Mouse (Mus musculus) hindbrain, embryonic 13.5 days (tissue): Measurements from ENCODE around the gene AU021092. TPM values are rescaled to one million over a fixed set of nuclear protein-coding genes. Genes with fewer than 3 reads are reported as not detected.

Experiments used
- ATAC-seq: fragments of 200-750 bp; cut with Nextera tagmentation; 2 replicates; pipeline ENCODE4 v1.8.0; 2017; ENCODE audit warnings: moderate TSS enrichment; ENCODE audit not compliant: low FRiP score
- H3K27ac ChIP-seq: fragments of 300-500 bp; sonication (generic); 2 replicates; pipeline ENCODE4 v1.5.1; 2015; ENCODE audit warnings: inconsistent platforms, mild to moderate bottlenecking, moderate library complexity
- H3K27me3 ChIP-seq: fragments of 300-500 bp; sonication (generic); 2 replicates; pipeline ENCODE4 v1.6.1; 2015; ENCODE audit warnings: mild to moderate bottlenecking, inconsistent platforms
- H3K36me3 ChIP-seq: fragments of 300-500 bp; sonication (generic); 2 replicates; pipeline ENCODE4 v1.6.1; 2015; ENCODE audit warnings: mild to moderate bottlenecking, inconsistent platforms
- H3K4me1 ChIP-seq: fragments of 300-500 bp; sonication (generic); replicated peaks from 2 replicates; pipeline ENCODE4 v1.6.1; 2015; ENCODE audit warnings: inconsistent platforms
- H3K4me2 ChIP-seq: fragments of 300-500 bp; sonication (generic); 2 replicates; pipeline ENCODE4 v1.6.1; 2015; ENCODE audit warnings: inconsistent platforms, mild to moderate bottlenecking, moderate library complexity
- H3K4me3 ChIP-seq: fragments of 300-500 bp; sonication (generic); 2 replicates; pipeline ENCODE4 v1.5.1; 2015; ENCODE audit warnings: mild to moderate bottlenecking, inconsistent platforms
- H3K9ac ChIP-seq: fragments of 300-500 bp; sonication (generic); 2 replicates; pipeline ENCODE4 v1.6.1; 2015; ENCODE audit warnings: mild to moderate bottlenecking, inconsistent platforms
- H3K9me3 ChIP-seq: fragments of 300-500 bp; sonication (generic); 2 replicates; pipeline ENCODE4 v1.6.1; 2016; ENCODE audit warnings: inconsistent platforms
- WGBS: fragments of 180-500 bp; shearing (Covaris S2); methylation state at CpG from one replicate; pipeline ENCODE4 v1.1.7; 2015; 5-methylcytosine and 5-hydroxymethylcytosine counted together
- polyA plus RNA-seq: library from polyadenylated mRNA; unstranded; fragments of >200 nt; fragmentation: Nextera tagmentation; extraction: Ambion mirVana; gene quantifications from 2 replicates; pipeline ENCODE4 v1.2.1, GENCODE M21; 2015

The AU021092 gene
- 12.7 and 14.9 TPM in 2 replicates for polyA plus RNA-seq

GRCm38 (mm10) chr16:5222140-5222539 is at the start of gene AU021092:
TSS of gene AU021092 (minus strand) at chr16:5222299.
- H3K27me3 ChIP-seq = peaks cover 21% of the 10 kb centered on the region; the same call in 1 of the 2 replicates
- WGBS = 82% methylated on average over 6 of the region's 6 CpGs
- H3K9ac ChIP-seq = no peak within 1 kb of the TSS
- H3K4me3 ChIP-seq = no peak within 1 kb of the TSS
- H3K4me1 ChIP-seq = no peaks in the 10 kb centered on the region
- no peak for ATAC-seq
- H3K4me2 ChIP-seq = no peak within 1 kb of the TSS
- H3K9me3 ChIP-seq = no peaks in the 10 kb centered on the region
- no peaks in the 10 kb centered on the region for H3K36me3 ChIP-seq
- no peak within 1 kb of the TSS for H3K27ac ChIP-seq

GRCm38 (mm10) chr16:5271411-5272035 is 49.4 kb upstream of the AU021092 start:
- WGBS = 95% methylated on average over 4 of the region's 4 CpGs
- Histone ChIP-seq H3K27me3 (0 out of 2 replicates have a peak, but pooled peaks cover 3% of the 10 kb centered on the region), H3K4me1 (no peaks in the 10 kb centered on the region), H3K4me2 (no peak overlapping the region), H3K27ac (no peak overlapping the region), H3K9ac (no peak overlapping the region), H3K36me3 (no peaks in the 10 kb centered on the region), H3K9me3 (no peaks in the 10 kb centered on the region), H3K4me3 (no peak overlapping the region)
- ATAC-seq = no peak

- no peak for ATAC-seq
- WGBS = 88% methylated on average over 7 of the region's 7 CpGs
- H3K4me3 ChIP-seq = no peak overlapping the region
These were observed 41.8 kb upstream of the AU021092 start for GRCm38 (mm10) chr16:5263926-5264325.

GRCm38 (mm10) chr16:5263156-5263555 is 41.1 kb upstream of the AU021092 start:
- no peak overlapping the region for H3K9ac ChIP-seq
- H3K36me3 ChIP-seq = no peaks in the 10 kb centered on the region
- 82% methylated on average over 8 of the region's 8 CpGs for WGBS
- 0 out of 2 replicates have a peak, but pooled peaks cover 3% of the 10 kb centered on the region for H3K27me3 ChIP-seq
- H3K9me3 ChIP-seq = 0 out of 2 replicates have a peak, but pooled peaks cover 5% of the 10 kb centered on the region
- no peak overlapping the region for H3K27ac ChIP-seq
- no peak for ATAC-seq
- no peaks in the 10 kb centered on the region for H3K4me1 ChIP-seq
- H3K4me3 ChIP-seq = no peak overlapping the region
- no peak overlapping the region for H3K4me2 ChIP-seq

More at GRCm38 (mm10) chr16:5263926-5264325, 41.8 kb upstream of the AU021092 start:
- Histone ChIP-seq H3K9me3 (0 out of 2 replicates have a peak, but pooled peaks cover 5% of the 10 kb centered on the region), H3K36me3 (no peaks in the 10 kb centered on the region), H3K4me1 (no peaks in the 10 kb centered on the region), H3K27me3 (0 out of 2 replicates have a peak, but pooled peaks cover 3% of the 10 kb centered on the region), H3K9ac (no peak overlapping the region), H3K4me2 (no peak overlapping the region), H3K27ac (no peak overlapping the region)

- peak; percentile 96 for ATAC-seq
- H3K27ac ChIP-seq = peak within 1 kb of the TSS; percentile 55
These were observed 33.8 kb upstream of the AU021092 start, which contains the start of gene Eef2kmt for GRCm38 (mm10) chr16:5255779-5256496. TSS of gene Eef2kmt (minus strand) at chr16:5255983.

GRCm38 (mm10) chr16:5255081-5255740 is 33.1 kb upstream of the AU021092 start:
- peak; percentile 15 for ATAC-seq
- no peaks in the 10 kb centered on the region for H3K9me3 ChIP-seq
- peak overlapping the region; percentile 46 for H3K27ac ChIP-seq
- peak overlapping the region; percentile 56 for H3K4me3 ChIP-seq
- H3K27me3 ChIP-seq = no peaks in the 10 kb centered on the region
- peak overlapping the region; percentile 77 for H3K9ac ChIP-seq
- peak overlapping the region; percentile 80 for H3K4me2 ChIP-seq
- 2% methylated on average over 27 of the region's 27 CpGs for whole genome bisulfite sequencing
- H3K36me3 ChIP-seq = 0 out of 2 replicates have a peak, but pooled peaks cover 2% of the 10 kb centered on the region
- H3K4me1 ChIP-seq = peaks cover 17% of the 10 kb centered on the region

More at GRCm38 (mm10) chr16:5255779-5256496, 33.8 kb upstream of the AU021092 start, which contains the start of gene Eef2kmt:
- H3K9ac ChIP-seq = peak within 1 kb of the TSS; percentile 77
- peak within 1 kb of the TSS; percentile 56 for H3K4me3 ChIP-seq
- H3K4me2 ChIP-seq = peak within 1 kb of the TSS; percentile 80
- H3K4me1 ChIP-seq = peaks cover 17% of the 10 kb centered on the region
- WGBS = 2% methylated on average over 57 of the region's 57 CpGs
- H3K27me3 ChIP-seq = no peaks in the 10 kb centered on the region
- no peaks in the 10 kb centered on the region for H3K36me3 ChIP-seq
- H3K9me3 ChIP-seq = no peaks in the 10 kb centered on the region

GRCm38 (mm10) chr16:5254346-5255025 is 32.4 kb upstream of the AU021092 start:
- Histone ChIP-seq H3K9me3 (no peaks in the 10 kb centered on the region), H3K27ac (peak overlapping the region; percentile 46), H3K27me3 (no peaks in the 10 kb centered on the region), H3K9ac (peak overlapping the region; percentile 77), H3K4me1 (peaks cover 17% of the 10 kb centered on the region), H3K36me3 (peaks cover 10% of the 10 kb centered on the region; the same call in 1 of the 2 replicates), H3K4me2 (peak overlapping the region; percentile 80), H3K4me3 (peak overlapping the region; percentile 56)
- 5% methylated on average over 15 of the region's 15 CpGs for WGBS
- peak; percentile 16; the same call in 1 of the 2 replicates for ATAC-seq

GRCm38 (mm10) chr16:5252260-5252659 is 30.2 kb upstream of the AU021092 start:
- Histone ChIP-seq H3K27me3 (no peaks in the 10 kb centered on the region), H3K36me3 (peaks cover 32% of the 10 kb centered on the region), H3K9ac (no peak overlapping the region), H3K4me2 (no peak overlapping the region), H3K4me3 (no peak overlapping the region), H3K4me1 (peaks cover 17% of the 10 kb centered on the region), H3K9me3 (no peaks in the 10 kb centered on the region), H3K27ac (no peak overlapping the region)
- 89% methylated on average over 2 of the region's 2 CpGs for WGBS
- no peak for ATAC-seq

- H3K9me3 ChIP-seq = no peaks in the 10 kb centered on the region
- H3K27me3 ChIP-seq = no peaks in the 10 kb centered on the region
- H3K4me3 ChIP-seq = no peak overlapping the region
- 93% methylated on average over 3 of the region's 3 CpGs for WGBS
- peaks cover 17% of the 10 kb centered on the region for H3K4me1 ChIP-seq
- no peak overlapping the region for H3K27ac ChIP-seq
- no peak for ATAC-seq
- H3K4me2 ChIP-seq = no peak overlapping the region
- peaks cover 42% of the 10 kb centered on the region for H3K36me3 ChIP-seq
- H3K9ac ChIP-seq = no peak overlapping the region
These were observed 28.8 kb upstream of the AU021092 start for GRCm38 (mm10) chr16:5250891-5251290.

GRCm38 (mm10) chr16:5244411-5244810 is 22.3 kb upstream of the AU021092 start:
- no peaks in the 10 kb centered on the region for H3K4me1 ChIP-seq
- H3K4me2 ChIP-seq = no peak overlapping the region
- 41% methylated on average over 7 of the region's 7 CpGs for WGBS
- H3K4me3 ChIP-seq = no peak overlapping the region
- peak; percentile 28; the same call in 1 of the 2 replicates for ATAC-seq
- no peak overlapping the region for H3K9ac ChIP-seq
- no peak overlapping the region for H3K27ac ChIP-seq
- no peaks in the 10 kb centered on the region for H3K9me3 ChIP-seq
- H3K27me3 ChIP-seq = no peaks in the 10 kb centered on the region
- peaks cover 89% of the 10 kb centered on the region for H3K36me3 ChIP-seq

GRCm38 (mm10) chr16:5242882-5243281 is 20.8 kb upstream of the AU021092 start:
- peaks cover 87% of the 10 kb centered on the region for H3K36me3 ChIP-seq
- no peak overlapping the region for H3K27ac ChIP-seq
- no peak for ATAC-seq
- H3K27me3 ChIP-seq = no peaks in the 10 kb centered on the region
- H3K9me3 ChIP-seq = no peaks in the 10 kb centered on the region
- no peaks in the 10 kb centered on the region for H3K4me1 ChIP-seq
- WGBS = 92% methylated on average over 6 of the region's 6 CpGs
- no peak overlapping the region for H3K4me2 ChIP-seq
- no peak overlapping the region for H3K9ac ChIP-seq
- no peak overlapping the region for H3K4me3 ChIP-seq
